Mouse (Mus musculus) skeletal muscle tissue, adult 2 months (tissue): ENCODE results near the gene Iqsec2.
"Not testable (repeated sequence)": the region's sequence is repeated elsewhere in the genome, so short reads cannot be mapped to it uniquely, and the experiment has no call there.

Source experiments
- DNase-seq: peaks from one replicate; pipeline ENCODE4 v3.0.0-alpha.2; 2012; ENCODE audit warnings: low read depth, low spot score

The Iqsec2 gene

DNA sequence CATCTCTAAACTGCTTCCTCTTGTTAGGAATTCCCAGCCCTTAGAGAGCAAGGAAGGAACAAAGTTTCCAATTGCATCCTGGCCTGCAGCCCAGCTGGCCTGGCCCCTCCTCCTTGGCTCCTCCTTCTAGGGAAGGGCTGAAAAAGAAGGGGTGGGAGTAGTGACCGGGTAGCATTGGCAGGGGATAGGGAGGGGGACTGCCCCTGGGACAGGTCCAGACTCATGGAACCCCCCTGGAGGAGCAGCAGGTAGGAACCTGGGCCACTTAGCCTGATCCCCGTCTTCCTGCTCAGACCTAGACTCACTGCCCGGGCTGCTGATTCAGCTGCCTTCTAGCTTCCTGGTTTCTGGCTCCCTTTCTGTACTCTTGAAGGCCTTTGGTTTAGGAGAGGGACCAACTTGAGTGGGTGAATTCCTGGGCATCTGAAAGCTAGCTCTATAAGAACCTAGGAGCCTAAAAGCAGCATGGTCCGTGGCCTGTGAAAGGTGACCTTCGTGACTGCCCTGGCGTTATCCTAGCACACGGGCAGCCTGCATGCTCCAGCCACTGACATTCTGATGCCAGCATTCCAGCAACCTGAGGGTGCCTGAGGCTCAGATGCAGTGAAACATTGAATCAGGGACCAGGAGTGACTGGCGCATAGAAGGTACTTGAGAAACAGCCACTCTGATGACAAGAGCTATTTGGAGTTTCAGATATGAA lies 34.9 kb downstream of the Iqsec2 start:
- no peak for DNase-seq

DNA sequence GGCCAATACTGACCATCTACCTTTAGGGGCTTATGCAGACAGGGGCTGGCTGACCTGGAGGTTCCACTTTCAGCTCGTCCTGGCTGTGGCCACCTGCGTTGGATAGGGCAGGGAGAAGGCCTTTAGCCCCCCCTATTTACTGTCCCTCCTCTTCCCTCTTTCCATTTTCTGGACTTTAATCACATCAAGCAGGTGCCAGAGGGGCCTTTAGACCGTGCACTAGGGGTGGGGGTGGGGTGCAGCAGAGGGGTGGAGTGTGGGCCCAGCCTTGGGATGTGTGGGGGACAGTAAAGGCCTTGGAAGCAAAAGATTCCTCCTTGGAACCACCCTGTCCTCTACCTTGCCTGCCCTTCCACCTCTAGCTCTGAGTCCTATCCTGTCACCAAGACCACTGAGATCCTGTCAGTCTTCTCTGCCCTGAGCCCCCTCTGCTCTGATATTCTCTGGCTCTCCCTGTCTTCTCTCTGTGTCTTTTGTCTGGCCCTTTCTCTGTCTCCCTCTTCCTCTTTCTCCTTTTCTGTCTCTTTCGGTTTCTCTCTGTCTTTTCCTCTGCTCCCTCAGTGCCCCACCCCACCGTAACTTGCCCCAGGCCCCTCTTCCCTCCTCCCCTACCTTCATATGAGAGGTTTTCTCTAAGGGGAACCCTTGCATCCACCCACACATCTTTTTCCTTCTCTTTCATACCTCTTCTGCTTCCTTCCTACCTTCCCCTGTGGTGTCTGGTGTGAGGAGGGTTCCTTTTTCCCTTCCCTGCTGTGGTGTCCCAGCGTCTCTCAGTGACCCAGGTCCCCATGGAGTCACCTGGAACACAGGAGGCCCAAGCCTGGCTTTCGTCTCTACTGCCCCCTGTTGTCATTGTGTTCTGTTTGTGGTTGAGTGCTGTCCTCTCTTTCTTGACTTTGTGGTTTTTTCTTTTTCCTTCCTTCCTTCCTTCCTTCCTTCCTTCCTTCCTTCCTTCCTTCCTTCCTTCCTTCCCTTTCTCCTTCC lies 35.9 kb downstream of the Iqsec2 start:
- DNase-seq: no peak

- no peak for DNase-seq
Observed at GRCm38 (mm10) chrX:152187151-152187550, 43.1 kb downstream of the Iqsec2 start.

GRCm38 (mm10) chrX:152191266-152191665 lies 47.2 kb downstream of the Iqsec2 start:
- DNase-seq: no peak

DNA sequence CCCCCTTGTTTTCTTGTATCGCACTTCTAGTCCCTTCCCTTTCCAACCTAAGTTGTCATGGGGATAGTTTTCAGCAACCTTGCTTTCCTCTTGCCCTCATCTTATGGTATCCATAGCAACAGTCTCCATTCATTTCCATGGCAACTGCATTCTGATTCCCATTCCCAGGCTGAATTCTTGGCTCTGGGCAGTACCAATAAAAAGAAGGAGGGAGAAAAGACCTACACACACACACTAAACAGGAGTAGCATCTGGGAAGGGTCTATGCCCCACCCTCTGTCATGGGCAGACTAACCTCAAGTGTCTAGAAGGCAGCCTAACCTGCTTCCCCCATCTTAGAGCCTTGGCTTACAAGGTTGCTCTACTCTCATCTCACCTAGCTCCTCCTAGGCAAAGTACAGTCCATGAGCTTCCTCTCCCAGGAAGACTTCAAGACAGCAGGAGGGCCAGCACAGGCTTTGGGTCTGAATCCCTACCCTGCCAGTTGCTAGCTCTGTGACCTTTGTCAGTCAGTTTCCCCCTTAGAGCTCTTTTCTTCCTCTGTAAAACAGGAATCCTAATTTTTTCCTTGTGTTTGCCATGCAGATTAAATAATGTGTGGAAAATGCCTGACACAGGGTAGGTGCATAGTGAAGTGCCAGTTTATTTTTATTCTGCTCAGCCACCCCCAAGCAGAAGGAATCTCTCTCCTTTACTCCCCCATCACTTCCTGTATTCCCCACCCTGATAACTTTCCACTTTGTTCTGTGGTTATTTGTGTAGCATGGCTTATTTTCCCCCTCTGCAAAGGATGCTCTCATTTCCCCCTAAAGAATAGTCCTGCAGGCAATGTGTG lies 54.0 kb downstream of the Iqsec2 start:
- DNase-seq: no peak

DNA sequence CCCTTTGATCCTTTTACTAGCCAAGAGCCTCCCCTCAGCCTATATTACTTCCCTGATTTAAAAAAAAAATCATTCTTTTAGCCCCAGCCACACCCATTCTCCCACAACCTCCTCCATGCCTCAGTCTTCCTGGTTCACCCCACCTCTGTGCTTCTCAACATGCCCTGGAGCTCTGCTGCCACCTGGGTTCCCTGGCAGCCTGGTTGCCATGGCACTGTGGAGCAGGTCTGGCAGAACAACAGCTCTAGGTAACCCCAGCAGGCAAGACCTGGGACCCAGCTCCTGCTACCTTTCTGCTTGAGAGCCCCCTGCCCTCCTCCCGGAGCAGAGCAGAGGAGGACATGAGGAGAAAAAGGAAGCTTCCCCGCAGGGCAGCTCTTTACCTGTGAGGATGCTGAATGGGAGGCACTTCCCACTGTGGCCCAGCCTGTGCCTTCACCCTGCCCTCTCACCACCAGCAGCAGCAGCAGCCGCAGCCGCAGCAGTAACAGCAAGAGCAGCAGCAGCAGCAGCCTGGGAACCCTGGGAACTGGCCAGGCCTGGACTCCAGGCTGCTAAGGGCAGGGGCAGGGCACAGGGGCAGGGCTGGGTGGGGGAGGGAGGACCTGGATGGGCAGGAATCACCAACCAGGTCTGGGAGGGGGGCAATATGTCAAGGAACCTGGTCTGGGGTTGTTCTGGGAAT lies 57.8 kb downstream of the Iqsec2 start:
- no peak for DNase-seq

DNA sequence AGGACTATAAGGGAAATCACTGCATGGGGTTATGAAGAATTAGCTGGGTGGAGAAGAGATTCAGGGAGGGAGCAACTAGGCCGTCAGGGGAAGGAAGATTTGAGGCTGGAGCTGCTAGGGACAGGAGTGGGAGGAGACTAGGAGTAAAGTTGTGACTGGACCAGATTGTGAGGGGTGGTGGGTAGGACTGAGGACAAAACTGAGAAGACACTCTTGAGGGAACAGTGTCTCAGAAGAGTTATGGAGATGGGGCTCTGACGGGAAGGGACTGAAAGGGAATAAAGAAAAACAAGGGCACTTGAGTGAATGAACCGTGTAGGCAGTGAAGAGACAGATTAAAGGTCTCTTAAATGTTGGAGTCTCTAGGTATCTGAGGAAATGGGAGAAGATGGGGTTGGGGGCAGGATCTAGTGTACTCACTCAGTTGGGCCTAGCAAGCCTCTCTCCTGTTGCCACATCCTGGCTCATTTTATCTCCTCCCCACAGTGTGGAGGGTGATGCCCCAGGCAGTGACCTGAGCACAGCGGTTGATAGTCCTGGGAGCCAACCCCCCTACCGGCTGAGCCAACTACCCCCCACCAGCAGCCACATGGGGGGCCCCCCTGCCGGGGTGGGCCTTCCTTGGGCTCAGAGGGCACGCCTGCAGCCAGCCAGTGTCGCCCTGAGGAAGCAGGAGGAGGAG lies 58.5 kb downstream of the Iqsec2 start:
- no peak for DNase-seq

- no peak for DNase-seq
Observed at GRCm38 (mm10) chrX:152203247-152203646, 59.2 kb downstream of the Iqsec2 start.

GRCm38 (mm10) chrX:152205486-152205885 lies 61.4 kb downstream of the Iqsec2 start:
- no peak for DNase-seq

DNA sequence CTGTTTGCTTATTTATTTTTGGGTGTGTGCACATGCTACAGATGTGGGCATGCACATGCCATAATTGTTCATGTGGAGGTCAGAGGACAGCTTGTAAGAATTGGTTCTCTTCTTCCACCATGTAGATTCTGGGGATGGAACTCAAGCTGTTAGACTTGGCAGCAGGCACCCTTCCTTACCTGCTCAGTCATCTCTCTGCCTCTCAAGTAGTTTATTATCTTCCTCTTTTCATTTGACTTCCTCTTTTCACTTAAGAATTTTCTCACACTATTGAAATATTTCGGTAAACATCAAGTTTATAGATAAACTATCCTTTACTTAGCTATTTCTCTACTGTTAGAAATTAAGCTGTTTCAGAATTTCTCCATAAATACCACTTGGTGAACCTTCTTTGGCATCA lies 70.6 kb downstream of the Iqsec2 start:
- no peak for DNase-seq

- DNase-seq: no peak
Observed at GRCm38 (mm10) chrX:152218529-152218928, 74.5 kb downstream of the Iqsec2 start.

DNA sequence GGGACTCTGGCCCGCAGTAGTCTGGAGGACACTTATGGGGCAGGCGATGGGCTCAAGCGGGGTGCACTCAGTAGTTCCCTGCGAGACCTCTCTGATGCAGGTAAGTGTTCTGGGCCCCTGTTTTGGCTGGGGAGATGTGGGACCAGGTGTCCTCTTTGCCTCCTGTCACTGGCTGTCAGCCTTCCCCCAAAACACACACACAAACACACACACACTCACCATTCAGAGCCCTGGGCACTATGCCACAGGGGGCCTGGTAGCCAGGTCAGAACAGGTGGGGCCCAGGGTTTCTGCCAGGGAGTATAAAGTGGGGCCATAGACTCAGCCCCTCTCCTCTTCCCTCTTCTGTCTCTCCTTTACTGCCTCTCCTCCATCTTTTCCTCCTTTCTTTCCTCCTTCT lies 77.7 kb downstream of the Iqsec2 start:
- DNase-seq: no peak

DNA sequence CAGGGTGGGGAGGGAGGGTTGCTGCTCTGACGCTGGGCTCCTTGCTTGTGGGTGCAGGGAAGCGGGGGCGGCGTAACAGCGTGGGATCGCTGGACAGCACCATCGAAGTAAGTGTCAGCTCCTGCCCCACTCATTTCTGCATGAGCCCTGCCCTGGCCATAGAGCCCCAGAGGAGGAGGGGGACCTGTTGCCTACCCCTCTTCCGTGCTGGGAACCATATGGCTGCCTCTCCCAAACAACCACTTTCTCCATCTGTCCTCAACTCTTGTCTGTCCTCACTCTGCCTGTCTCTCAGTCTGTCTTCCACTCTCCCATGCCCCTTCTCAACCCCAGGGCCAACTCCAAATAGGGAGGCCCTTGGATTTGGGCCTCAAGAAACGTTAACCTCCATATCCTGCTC lies 78.2 kb downstream of the Iqsec2 start:
- no peak for DNase-seq

DNA sequence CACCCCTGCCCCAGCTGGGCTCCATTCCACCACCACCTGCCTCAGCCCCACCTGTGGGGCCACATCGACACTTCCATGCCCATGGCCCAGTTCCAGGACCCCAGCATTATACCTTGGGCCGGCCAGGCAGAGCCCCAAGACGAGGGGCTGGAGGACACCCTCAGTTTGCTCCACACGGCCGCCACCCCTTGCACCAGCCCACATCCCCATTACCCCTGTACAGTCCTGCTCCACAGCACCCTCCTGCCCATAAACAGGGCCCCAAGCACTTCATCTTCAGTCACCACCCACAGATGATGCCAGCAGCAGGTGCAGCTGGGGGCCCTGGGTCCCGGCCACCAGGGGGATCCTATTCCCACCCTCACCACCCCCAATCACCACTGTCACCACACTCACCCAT lies 79.2 kb downstream of the Iqsec2 start:
- DNase-seq: no peak

DNA sequence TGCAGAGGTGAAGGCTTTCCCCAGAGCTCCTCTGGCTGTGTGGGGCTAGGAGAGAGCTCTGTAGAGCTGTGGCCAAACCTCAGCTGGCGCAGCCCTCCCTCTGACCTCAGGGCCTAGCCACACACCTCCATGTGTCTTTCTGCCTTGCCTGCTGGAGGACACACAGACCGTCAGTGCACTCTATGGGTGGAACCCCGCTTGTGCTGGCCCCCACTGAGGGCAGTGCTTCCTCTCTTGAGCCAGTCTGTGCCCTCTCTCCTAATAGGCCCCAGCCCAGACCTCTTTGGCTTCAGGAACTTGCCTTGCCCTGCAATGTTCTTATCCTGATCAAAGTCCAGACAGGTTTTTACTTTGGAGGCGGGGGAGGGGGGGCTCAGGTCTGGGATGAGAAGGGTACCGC lies 80.2 kb downstream of the Iqsec2 start:
- no peak for DNase-seq

- DNase-seq: peak; percentile 99
Observed at GRCm38 (mm10) chrX:152232781-152233763, 89.0 kb downstream of the Iqsec2 start, which contains the start of gene Kdm5c. TSS of gene Kdm5c (plus strand) at chrX:152233020.

DNA sequence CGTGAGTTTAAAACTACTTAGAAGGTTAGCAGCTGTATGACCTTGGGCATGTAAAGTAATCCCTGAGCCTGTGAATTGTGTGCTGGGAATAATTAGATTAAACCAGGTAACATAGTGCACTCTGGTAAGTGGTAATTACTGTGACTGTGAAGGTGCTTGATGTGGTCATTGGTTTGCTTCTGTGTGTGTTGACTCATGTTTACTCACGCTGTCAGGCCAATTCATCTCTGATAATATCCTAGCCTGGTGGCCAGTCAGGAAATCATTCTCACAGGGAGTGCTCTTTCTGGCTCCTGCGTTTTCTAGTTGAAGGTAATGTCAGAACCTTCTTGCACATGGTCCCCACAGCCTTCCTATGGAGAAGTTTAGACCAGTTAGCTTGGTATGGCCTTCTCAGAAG lies 90.1 kb downstream of the Iqsec2 start:
- DNase-seq: no peak

DNA sequence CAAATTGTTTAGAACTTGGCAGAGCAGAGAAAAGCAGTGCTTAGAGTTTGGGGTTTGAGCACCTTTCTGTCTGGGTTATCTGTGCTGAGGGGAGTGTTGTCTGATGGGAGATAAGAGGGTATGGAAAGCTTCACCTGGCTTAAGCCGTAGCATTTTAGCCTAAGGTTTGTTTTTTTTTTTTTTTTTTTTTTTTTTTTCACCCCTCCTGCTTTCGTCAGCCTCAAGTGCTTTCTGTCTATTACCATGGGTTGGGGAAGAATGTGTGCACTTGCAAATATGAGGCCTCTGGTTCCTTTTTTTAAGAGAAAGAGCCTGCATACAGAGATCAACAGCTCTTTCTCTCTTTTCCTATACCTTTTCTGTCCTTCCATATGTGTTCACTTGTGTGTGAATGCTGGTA lies 91.7 kb downstream of the Iqsec2 start:
- DNase-seq: no peak

- DNase-seq: not testable (repeated sequence)
Observed at GRCm38 (mm10) chrX:152243140-152243539, 99.1 kb downstream of the Iqsec2 start.
